Mouse (Mus musculus) ES-E14 (cell line): ENCODE measurements around the gene Tmem208.

Experiments
- CHD2 ChIP-seq: IDR thresholded peaks from 2 replicates; pipeline ENCODE4 v1.6.1; 2014; ENCODE audit warnings: mild to moderate bottlenecking, low read depth, low read length, inconsistent platforms
- HCFC1 ChIP-seq: IDR thresholded peaks from 2 replicates; pipeline ENCODE4 v1.6.1; 2012; ENCODE audit warnings: low read length, inconsistent platforms, borderline replicate concordance; ENCODE audit not compliant: insufficient read depth
- MAFK ChIP-seq: IDR thresholded peaks from 2 replicates; pipeline ENCODE4 v1.6.1; 2014; ENCODE audit warnings: mild to moderate bottlenecking, low read depth, low read length, inconsistent platforms; ENCODE audit not compliant: insufficient read depth
- ZC3H11A ChIP-seq: IDR thresholded peaks from 2 replicates; pipeline ENCODE4 v1.6.1; 2012; ENCODE audit warnings: low read depth, mild to moderate bottlenecking, inconsistent platforms, low read length, borderline replicate concordance
- ZNF384 ChIP-seq: IDR thresholded peaks from 2 replicates; pipeline ENCODE4 v1.6.1; 2012; ENCODE audit warnings: low read depth, low read length, inconsistent platforms

DNA sequence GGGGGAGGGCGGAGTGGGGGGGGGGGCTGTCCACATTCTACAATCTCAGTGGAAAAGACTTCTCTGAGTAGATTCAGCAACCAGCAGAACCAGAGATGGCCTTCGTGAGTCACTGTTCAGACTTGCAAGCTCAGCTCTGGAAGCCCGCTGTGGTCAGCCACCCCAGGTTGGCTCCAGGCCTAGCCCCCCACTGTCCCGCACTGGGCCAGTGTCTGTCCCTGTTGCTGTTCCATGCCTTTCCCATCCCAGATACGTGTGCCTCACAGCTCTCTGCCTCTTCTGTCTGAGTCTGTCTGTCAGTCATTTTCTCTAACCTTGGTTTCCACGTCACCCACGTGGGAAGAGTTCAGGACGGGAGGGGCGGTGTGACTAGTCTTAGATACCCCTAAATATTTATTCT lies 46.3 kb downstream of the Tmem208 start:
- TF ChIP-seq CHD2, result no peak
- TF ChIP-seq ZC3H11A, result no peak
- no peak for TF ChIP-seq HCFC1
- no peak for TF ChIP-seq MAFK
- no peak for TF ChIP-seq ZNF384
